Mouse (Mus musculus) heart, embryonic 12.5 days (tissue): ENCODE measurements at regions not wholly inside any gene's neighbourhood (a gene's known extent, or its start where the extent isn't known, plus 50 kb on each side); places are given as distances from the start of the nearest gene placed in this dataset.

Experiments
- ATAC-seq: fragments of 200-750 bp; cut with Nextera tagmentation; 2 replicates; pipeline ENCODE4 v1.8.0; 2017; ENCODE audit warnings: moderate TSS enrichment, moderate library complexity; ENCODE audit not compliant: insufficient number of reproducible peaks, low FRiP score
- H3K27ac ChIP-seq: fragments of 300-500 bp; sonication (generic); 2 replicates; pipeline ENCODE4 v1.5.1; 2016; ENCODE audit warnings: mild to moderate bottlenecking, moderate library complexity; ENCODE audit not compliant: poor library complexity, severe bottlenecking
- H3K27me3 ChIP-seq: fragments of 300-500 bp; sonication (generic); replicated peaks from 2 replicates; pipeline ENCODE4 v1.6.1; 2016; ENCODE audit warnings: mild to moderate bottlenecking, moderate library complexity
- H3K36me3 ChIP-seq: fragments of 300-500 bp; sonication (generic); 2 replicates; pipeline ENCODE4 v1.6.1; 2016; ENCODE audit warnings: mild to moderate bottlenecking, moderate library complexity
- H3K4me1 ChIP-seq: fragments of 300-500 bp; sonication (generic); replicated peaks from 2 replicates; pipeline ENCODE4 v1.6.1; 2016; ENCODE audit warnings: mild to moderate bottlenecking
- H3K4me2 ChIP-seq: fragments of 300-500 bp; sonication (generic); 2 replicates; pipeline ENCODE4 v1.6.1; 2016; ENCODE audit warnings: mild to moderate bottlenecking, moderate library complexity
- H3K4me3 ChIP-seq: fragments of 300-500 bp; sonication (generic); 2 replicates; pipeline ENCODE4 v1.5.1; 2016; ENCODE audit warnings: mild to moderate bottlenecking
- H3K9ac ChIP-seq: fragments of 300-500 bp; sonication (generic); 2 replicates; pipeline ENCODE4 v1.6.1; 2016; ENCODE audit warnings: mild to moderate bottlenecking, moderate library complexity
- H3K9me3 ChIP-seq: fragments of 300-500 bp; sonication (generic); replicated peaks from 2 replicates; pipeline ENCODE4 v1.6.1; 2016; ENCODE audit warnings: mild to moderate bottlenecking, moderate library complexity
- WGBS: fragments of 180-500 bp; shearing (Covaris S2); methylation state at CpG from one replicate; pipeline ENCODE4 v1.1.7; 2016; 5-methylcytosine and 5-hydroxymethylcytosine counted together

DNA sequence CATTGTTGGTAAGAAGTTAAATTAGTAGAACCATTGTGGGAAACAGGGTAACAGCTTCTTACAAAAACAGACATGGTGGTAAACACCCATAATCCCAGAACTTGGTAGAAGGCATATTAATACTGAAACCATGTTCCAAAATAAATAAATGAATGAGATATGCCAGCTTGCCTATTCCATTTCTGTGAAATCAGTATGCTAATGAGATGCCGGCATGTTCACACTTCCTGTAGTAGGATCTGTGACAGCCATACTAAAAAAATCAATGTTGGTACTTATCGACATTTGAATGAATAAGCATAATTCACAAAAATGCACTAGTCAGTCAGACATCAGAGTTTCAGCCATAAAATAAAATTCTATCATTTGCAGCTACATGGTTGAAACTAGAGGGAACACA lies 559.7 kb upstream of the Atp2b1 start:
- WGBS = 87% methylated on average over 2 of the region's 2 CpGs
- Histone ChIP-seq H3K4me1 (no peaks in the 10 kb centered on the region), H3K27ac (no peak overlapping the region), H3K9ac (no peak overlapping the region), H3K4me2 (no peak overlapping the region), H3K9me3 (no peaks in the 10 kb centered on the region), H3K4me3 (no peak overlapping the region), H3K36me3 (no peaks in the 10 kb centered on the region), H3K27me3 (no peaks in the 10 kb centered on the region)
- no peak for ATAC-seq

DNA sequence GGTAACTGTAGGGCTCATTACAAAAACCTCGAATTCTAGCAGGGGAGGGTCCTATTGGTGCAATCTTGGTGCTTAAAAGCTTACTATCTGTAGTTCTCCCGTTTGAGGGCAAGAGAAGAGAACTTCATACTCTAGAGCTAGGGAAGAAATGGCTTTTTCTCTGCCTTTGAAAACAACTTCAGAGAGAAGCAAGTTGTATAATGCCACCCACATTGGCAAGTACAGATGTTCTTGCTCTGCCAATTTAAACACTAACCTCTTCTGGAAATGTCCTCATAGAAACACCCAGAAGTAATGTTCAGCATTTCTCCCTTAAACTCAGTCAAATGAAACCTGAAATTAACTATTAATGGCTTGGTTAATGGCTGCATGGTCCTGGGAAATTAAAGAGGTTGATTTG lies 549.6 kb upstream of the Atp2b1 start:
- H3K9me3 ChIP-seq = no peaks in the 10 kb centered on the region
- no peak for ATAC-seq
- WGBS = 48% methylated on average over 2 of the region's 2 CpGs
- no peak overlapping the region for H3K4me2 ChIP-seq
- H3K27me3 ChIP-seq = no peaks in the 10 kb centered on the region
- H3K4me1 ChIP-seq = no peaks in the 10 kb centered on the region
- no peak overlapping the region for H3K27ac ChIP-seq
- no peaks in the 10 kb centered on the region for H3K36me3 ChIP-seq
- no peak overlapping the region for H3K9ac ChIP-seq
- no peak overlapping the region for H3K4me3 ChIP-seq

DNA sequence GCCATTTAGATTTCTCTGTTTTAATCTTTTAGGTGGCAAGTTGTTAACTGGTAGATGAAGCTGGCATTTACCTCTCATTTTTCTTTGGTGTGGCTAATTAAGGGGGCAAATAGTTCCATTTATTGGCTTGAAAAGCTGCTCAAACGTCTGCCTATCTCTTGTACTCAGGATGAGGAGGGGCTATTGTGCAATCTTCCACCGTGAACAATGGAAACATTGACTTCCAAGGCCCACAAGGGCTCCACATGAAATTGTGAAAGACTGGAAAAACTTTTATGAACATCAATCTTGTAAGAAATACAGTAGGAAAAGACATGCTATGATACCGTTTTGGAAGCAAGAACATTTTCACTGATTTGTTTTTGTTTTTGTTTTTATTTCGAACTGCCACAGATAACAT lies 541.6 kb upstream of the Atp2b1 start:
- ATAC-seq = no peak
- H3K27me3 ChIP-seq = no peaks in the 10 kb centered on the region
- 57% methylated on average over 4 of the region's 4 CpGs for WGBS

DNA sequence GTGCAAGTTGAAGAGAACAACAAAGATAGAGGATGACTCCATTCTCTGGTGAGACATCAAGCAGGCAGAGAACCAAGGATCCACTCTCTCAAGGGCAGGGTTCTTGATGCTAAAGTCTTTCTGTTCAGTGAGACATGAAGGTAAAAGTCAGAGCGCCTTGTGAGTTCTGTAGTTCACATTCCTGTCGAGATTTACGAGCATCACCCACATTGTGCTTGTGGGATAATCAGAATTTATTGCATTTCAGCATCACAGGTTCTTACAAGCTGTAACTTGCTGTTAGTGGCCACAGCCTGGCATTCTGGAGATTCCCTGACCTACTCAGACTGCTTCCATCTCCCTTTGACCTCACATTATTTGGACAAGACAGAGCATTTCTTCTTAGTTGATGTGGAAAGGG lies 540.9 kb upstream of the Atp2b1 start:
- WGBS = 79% methylated on average over 3 of the region's 3 CpGs
- H3K9me3 ChIP-seq = no peaks in the 10 kb centered on the region
- no peak overlapping the region for H3K4me2 ChIP-seq
- H3K9ac ChIP-seq = no peak overlapping the region
- H3K27ac ChIP-seq = no peak overlapping the region
- H3K4me3 ChIP-seq = no peak overlapping the region
- H3K4me1 ChIP-seq = 0 out of 2 replicates have a peak, but pooled peaks cover 4% of the 10 kb centered on the region
- ATAC-seq = no peak
- H3K27me3 ChIP-seq = no peaks in the 10 kb centered on the region
- no peaks in the 10 kb centered on the region for H3K36me3 ChIP-seq

More for the DNA sequence above, 541.6 kb upstream of the Atp2b1 start:
- no peaks in the 10 kb centered on the region for H3K36me3 ChIP-seq
- no peak overlapping the region for H3K9ac ChIP-seq
- no peaks in the 10 kb centered on the region for H3K9me3 ChIP-seq
- no peak overlapping the region for H3K27ac ChIP-seq
- H3K4me1 ChIP-seq = 0 out of 2 replicates have a peak, but pooled peaks cover 4% of the 10 kb centered on the region
- H3K4me3 ChIP-seq = no peak overlapping the region
- no peak overlapping the region for H3K4me2 ChIP-seq

DNA sequence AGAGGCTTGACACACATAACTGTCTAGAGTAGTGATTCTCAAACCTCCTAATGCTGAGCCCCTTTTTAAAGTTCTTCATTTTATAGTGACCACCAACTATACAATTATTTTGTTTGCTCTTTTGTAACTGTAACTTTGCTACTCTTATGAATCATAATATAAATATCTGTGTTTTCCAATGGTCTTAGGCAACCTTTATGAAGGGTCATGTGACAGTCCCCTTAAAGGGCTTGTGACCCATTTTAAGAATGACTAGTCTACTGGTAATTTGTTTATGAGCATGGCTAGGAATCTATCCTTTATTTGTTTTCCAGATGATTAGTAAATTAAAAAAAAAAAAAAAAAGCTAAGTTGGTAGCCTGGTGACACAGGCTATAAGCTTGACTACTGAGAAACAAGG lies 539.5 kb upstream of the Atp2b1 start:
- ATAC-seq = no peak
- Histone ChIP-seq H3K9me3 (no peaks in the 10 kb centered on the region), H3K27ac (no peak overlapping the region)

DNA sequence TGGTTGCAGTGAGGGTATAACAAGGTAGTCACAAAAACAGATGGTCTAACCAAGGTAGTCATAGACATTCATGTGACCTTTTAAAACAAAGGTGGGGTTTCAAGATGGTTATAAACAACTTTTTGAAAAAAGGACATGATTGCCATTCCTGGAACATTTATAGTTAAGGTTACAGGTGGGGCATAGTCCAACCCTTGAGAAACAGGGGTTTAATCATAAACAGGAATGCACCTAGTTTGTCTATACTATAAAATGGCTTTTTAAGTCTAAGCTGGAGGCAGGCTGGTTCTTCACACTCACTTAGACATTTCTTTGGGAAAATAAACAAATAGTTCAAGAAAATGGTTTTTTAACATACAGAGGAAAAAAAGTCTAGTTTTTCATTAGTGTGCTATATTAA lies 525.7 kb upstream of the Atp2b1 start:
- Histone ChIP-seq H3K27me3 (no peaks in the 10 kb centered on the region), H3K9me3 (no peaks in the 10 kb centered on the region), H3K4me3 (no peak overlapping the region), H3K36me3 (no peaks in the 10 kb centered on the region), H3K27ac (no peak overlapping the region), H3K9ac (no peak overlapping the region), H3K4me1 (no peaks in the 10 kb centered on the region), H3K4me2 (no peak overlapping the region)
- ATAC-seq = no peak

More for the DNA sequence above, 539.5 kb upstream of the Atp2b1 start:
- Histone ChIP-seq H3K27me3 (no peaks in the 10 kb centered on the region), H3K4me3 (no peak overlapping the region), H3K4me1 (0 out of 2 replicates have a peak, but pooled peaks cover 4% of the 10 kb centered on the region), H3K9ac (no peak overlapping the region), H3K4me2 (no peak overlapping the region), H3K36me3 (no peaks in the 10 kb centered on the region)

DNA sequence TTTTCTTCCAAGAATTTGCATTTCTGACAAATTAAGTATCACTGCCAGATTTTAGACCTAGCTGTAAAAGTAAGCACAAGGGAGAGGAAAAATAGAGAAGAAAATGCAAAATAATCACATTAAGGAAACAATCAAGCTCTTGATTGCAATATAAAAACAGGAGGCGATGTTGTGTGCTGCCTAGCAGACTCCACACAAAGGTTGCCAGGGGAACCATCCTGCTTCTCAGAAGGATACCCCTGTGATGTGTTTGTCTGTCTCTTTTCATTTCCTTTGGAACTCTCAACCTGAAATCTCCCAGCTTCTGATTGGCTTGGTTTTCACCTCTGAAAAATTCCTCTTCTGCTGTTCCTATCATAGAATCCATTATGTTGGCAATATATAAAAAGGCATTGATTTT lies 514.3 kb upstream of the Atp2b1 start:
- Histone ChIP-seq H3K4me2 (no peak overlapping the region), H3K36me3 (no peaks in the 10 kb centered on the region), H3K27ac (no peak overlapping the region), H3K4me1 (no peaks in the 10 kb centered on the region), H3K9ac (no peak overlapping the region), H3K9me3 (no peaks in the 10 kb centered on the region), H3K27me3 (no peaks in the 10 kb centered on the region), H3K4me3 (no peak overlapping the region)
- 51% methylated on average over 1 of the region's 1 CpGs for WGBS
- no peak for ATAC-seq

DNA sequence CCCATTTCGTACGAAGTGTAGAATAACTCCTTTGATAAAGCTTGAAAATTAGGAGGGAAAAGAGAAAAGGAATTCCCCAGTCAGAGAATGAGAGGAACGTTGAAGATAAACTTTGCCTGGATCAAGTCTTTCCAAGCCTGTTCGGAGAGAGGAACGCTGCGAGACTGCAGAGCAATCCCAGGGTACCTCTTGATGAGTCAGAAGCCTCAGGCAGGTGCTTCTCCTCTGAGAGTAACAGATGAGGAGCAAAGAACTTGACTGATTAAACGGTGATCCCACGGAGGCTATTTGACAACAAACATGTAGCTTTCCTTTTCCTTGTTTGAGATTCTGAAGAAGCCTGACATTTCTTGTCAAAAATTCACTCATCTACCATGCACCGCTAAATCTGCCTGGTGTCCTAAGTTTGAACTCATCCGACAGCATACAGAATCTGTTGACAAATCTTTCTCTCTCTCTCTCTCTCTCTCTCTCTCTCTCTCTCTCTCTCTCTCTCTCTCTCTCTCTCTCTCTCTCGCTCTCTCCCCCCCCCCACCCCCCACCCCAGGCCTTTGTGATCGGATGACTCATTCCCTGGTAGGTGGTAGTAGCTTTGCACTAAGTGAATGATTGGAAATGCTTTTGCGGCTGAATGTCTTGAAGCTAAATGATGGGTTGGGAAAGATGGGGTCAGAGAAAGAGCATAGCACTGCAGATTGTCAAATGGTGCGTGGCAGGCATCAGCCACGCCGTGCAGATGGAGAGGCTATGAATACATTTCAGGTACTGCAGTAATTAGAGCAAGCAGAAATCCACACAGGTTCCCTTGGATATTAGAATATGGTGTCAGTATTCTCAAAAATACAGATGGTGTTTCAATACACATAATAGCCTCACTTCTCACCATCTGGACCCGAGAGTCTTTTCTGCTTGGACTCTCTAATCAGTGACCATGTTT lies 496.1 kb upstream of the Atp2b1 start:
- H3K36me3 ChIP-seq = no peaks in the 10 kb centered on the region
- no peak overlapping the region for H3K4me2 ChIP-seq
- no peak for ATAC-seq
- no peaks in the 10 kb centered on the region for H3K27me3 ChIP-seq
- H3K9ac ChIP-seq = no peak overlapping the region
- no peak overlapping the region for H3K27ac ChIP-seq
- WGBS = 62% methylated on average over 16 of the region's 17 CpGs
- no peak overlapping the region for H3K4me3 ChIP-seq
- no peaks in the 10 kb centered on the region for H3K9me3 ChIP-seq
- no peaks in the 10 kb centered on the region for H3K4me1 ChIP-seq

DNA sequence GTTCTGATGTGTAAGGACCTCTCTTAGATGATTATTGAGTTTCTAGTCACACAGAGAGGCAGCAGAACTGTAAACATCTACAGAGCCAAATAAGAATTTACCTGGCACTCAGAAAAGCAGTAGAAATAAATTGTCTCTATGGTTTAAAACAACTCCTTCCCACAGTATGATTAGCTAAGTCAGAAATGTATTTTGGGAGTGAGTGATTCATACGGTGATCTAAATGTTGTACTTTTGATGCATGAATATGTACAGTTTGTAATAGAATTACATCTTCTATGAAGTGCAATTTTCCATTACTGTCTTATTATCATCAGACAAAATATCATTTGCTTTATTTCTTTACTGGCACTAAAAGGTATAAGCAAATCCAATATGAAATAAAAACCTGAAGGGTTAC lies 489.8 kb upstream of the Atp2b1 start:
- Histone ChIP-seq H3K36me3 (no peaks in the 10 kb centered on the region), H3K27ac (no peak overlapping the region), H3K4me1 (no peaks in the 10 kb centered on the region), H3K27me3 (no peaks in the 10 kb centered on the region), H3K9me3 (peaks cover 4% of the 10 kb centered on the region; the same call in 1 of the 2 replicates), H3K4me3 (no peak overlapping the region), H3K4me2 (no peak overlapping the region), H3K9ac (no peak overlapping the region)
- ATAC-seq = no peak
- 90% methylated on average over 1 of the region's 1 CpGs for WGBS

DNA sequence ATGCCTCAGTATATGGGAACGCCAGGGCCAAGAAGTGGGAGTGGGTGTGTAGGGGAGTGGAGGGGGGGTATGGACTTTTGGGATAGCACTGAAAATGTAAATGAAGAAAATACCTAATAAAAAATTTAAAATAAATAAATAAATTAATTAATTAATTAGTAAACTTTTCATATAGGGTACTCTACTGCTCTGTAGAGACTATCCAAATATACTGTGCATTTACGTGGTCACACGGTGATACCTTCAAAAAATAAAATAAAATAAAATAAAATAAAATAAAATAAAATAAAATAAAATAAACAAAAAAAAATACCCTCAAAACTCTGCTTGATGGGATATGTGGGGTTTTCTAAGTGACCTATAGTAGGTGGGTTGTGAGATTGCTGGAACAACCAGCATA lies 479.2 kb upstream of the Atp2b1 start:
- H3K36me3 ChIP-seq = no peaks in the 10 kb centered on the region
- H3K9ac ChIP-seq = no peak overlapping the region
- no peak for ATAC-seq
- no peaks in the 10 kb centered on the region for H3K9me3 ChIP-seq
- H3K27me3 ChIP-seq = no peaks in the 10 kb centered on the region
- H3K4me3 ChIP-seq = no peak overlapping the region
- WGBS = 86% methylated on average over 3 of the region's 3 CpGs
- H3K4me2 ChIP-seq = no peak overlapping the region
- H3K4me1 ChIP-seq = no peaks in the 10 kb centered on the region
- no peak overlapping the region for H3K27ac ChIP-seq

DNA sequence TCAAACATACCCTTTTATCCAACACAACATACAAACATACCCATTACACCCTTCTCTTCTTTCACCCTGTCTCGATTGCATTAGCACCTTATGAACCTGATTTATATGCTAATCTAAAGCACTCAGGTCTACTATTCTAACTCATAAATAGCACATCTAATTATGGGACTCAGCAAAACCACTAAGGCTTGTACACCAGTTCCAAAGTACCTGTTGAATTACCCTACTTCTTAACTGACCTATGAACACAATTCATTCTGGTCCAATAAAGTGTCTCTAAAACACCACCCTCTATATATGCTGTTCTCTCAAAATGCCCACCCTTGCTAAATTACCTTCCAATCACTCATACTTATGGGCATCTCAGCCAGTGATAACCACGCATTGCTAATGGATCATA lies 452.7 kb upstream of the Atp2b1 start:
- Histone ChIP-seq H3K27me3 (no peaks in the 10 kb centered on the region), H3K36me3 (no peaks in the 10 kb centered on the region), H3K9me3 (no peaks in the 10 kb centered on the region), H3K27ac (no peak overlapping the region), H3K4me3 (no peak overlapping the region), H3K4me1 (no peaks in the 10 kb centered on the region), H3K4me2 (no peak overlapping the region), H3K9ac (no peak overlapping the region)
- ATAC-seq = no peak
- 76% methylated on average over 2 of the region's 2 CpGs for WGBS

DNA sequence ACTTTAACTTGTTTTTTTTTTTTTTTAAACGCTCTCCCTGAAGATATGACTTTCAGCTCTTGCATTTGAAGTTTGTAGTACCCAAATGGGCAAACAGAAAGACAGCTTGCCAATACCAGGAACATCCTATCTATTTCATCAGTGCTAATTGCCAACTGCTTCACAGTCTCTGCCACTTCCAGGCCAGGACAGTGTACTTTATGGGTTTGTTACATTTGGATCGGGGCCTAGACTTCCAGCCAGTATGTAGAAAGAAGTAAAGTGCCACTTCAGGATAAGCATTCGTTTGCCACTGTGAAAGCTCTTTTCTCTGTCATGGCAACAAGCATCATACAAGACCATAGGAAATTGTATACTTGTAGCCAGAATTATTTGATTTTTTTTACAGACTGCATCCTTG lies 439.6 kb upstream of the Atp2b1 start:
- Histone ChIP-seq H3K27me3 (no peaks in the 10 kb centered on the region), H3K9me3 (no peaks in the 10 kb centered on the region), H3K4me1 (no peaks in the 10 kb centered on the region), H3K36me3 (no peaks in the 10 kb centered on the region), H3K4me2 (no peak overlapping the region), H3K27ac (no peak overlapping the region), H3K4me3 (no peak overlapping the region), H3K9ac (no peak overlapping the region)
- ATAC-seq = no peak
- WGBS = 67% methylated on average over 3 of the region's 3 CpGs
